Mouse (Mus musculus): ENCODE measurements at regions not wholly inside any gene's neighbourhood (a gene's known extent, or its start where the extent isn't known, plus 50 kb on each side); places are given as distances from the start of the nearest gene placed in this dataset.

GRCm38 (mm10) chr15:38164848-38165247 is 739.5 kb downstream of the 4930447A16Rik start:
- no peak overlapping the region for H3K4me2 ChIP-seq (ENCODE audit: low read depth, low read length)
- no peak overlapping the region for H3K4me3 ChIP-seq (ENCODE audit: low read length)
- no peaks in the 10 kb centered on the region for H3K9me3 ChIP-seq (ENCODE audit: control insufficient read depth, low read length)
- no peak overlapping the region for H3K9ac ChIP-seq (ENCODE audit: low read length)
- no peaks in the 10 kb centered on the region for H3K36me3 ChIP-seq (ENCODE audit: control insufficient read depth, insufficient read depth, low read length)
- H3K27me3 ChIP-seq (ENCODE audit: control insufficient read depth, insufficient read depth, low read depth, low read length), result no peaks in the 10 kb centered on the region
- WGBS, result 81% methylated on average over 1 of the region's 1 CpGs
- peaks cover 2% of the 10 kb centered on the region; the same call in 1 of the 2 replicates for H3K4me1 ChIP-seq (replicated peaks; ENCODE audit: control insufficient read depth, insufficient read depth, low read length)
- H3K27ac ChIP-seq (ENCODE audit: low read length), result no peak overlapping the region
- no peak for ATAC-seq (ENCODE audit: low read depth)

DNA sequence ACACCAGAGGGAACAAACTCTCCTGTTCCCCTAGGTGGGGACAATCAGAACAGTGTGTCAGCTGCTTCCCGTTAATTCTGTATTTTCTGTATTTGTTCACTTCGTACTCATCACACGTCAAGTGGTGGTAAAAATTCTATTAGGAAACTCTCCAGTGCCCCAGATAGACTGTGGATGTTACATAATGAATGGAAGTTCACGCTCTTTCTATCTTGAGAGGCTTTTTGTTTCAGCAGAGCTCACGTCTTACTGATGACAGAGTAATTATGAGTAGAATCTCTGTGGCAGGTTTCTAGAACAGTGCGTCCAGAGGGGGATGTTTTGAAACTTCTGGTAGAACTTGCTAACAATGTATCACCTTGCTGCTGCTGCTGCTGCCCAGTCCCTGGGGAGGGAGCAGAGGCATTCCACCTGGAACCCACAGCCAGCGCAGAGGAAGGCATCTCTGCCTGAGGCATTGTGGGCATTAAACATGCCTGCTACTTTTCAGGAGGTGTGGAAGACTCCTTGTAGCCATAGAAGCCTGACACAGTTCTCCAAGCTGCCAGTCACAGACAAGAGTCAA is 740.6 kb downstream of the 4930447A16Rik start:
- H3K27me3 ChIP-seq (ENCODE audit: control insufficient read depth, insufficient read depth, low read depth, low read length), result no peaks in the 10 kb centered on the region
- WGBS, result 64% methylated on average over 7 of the region's 7 CpGs
- no peak overlapping the region for H3K4me3 ChIP-seq (ENCODE audit: low read length)
- peaks cover 4% of the 10 kb centered on the region; the same call in 1 of the 2 replicates for H3K4me1 ChIP-seq (replicated peaks; ENCODE audit: control insufficient read depth, insufficient read depth, low read length)
- H3K27ac ChIP-seq (ENCODE audit: low read length), result no peak overlapping the region
- H3K36me3 ChIP-seq (ENCODE audit: control insufficient read depth, insufficient read depth, low read length), result no peaks in the 10 kb centered on the region
- H3K9me3 ChIP-seq (ENCODE audit: control insufficient read depth, low read length), result no peaks in the 10 kb centered on the region
- H3K4me2 ChIP-seq (ENCODE audit: low read depth, low read length), result no peak overlapping the region
- H3K9ac ChIP-seq (ENCODE audit: low read length), result no peak overlapping the region
- no peak for ATAC-seq (ENCODE audit: low read depth)

GRCm38 (mm10) chr15:38166476-38166875 is 741.1 kb downstream of the 4930447A16Rik start:
- H3K9me3 ChIP-seq (ENCODE audit: control insufficient read depth, low read length), result no peaks in the 10 kb centered on the region
- H3K36me3 ChIP-seq (ENCODE audit: control insufficient read depth, insufficient read depth, low read length), result no peaks in the 10 kb centered on the region
- peaks cover 4% of the 10 kb centered on the region; the same call in 1 of the 2 replicates for H3K4me1 ChIP-seq (replicated peaks; ENCODE audit: control insufficient read depth, insufficient read depth, low read length)
- H3K9ac ChIP-seq (ENCODE audit: low read length), result no peak overlapping the region
- ATAC-seq (ENCODE audit: low read depth), result no peak
- WGBS, result 96% methylated on average over 5 of the region's 5 CpGs
- H3K27ac ChIP-seq (ENCODE audit: low read length), result no peak overlapping the region
- H3K4me2 ChIP-seq (ENCODE audit: low read depth, low read length), result no peak overlapping the region
- H3K4me3 ChIP-seq (ENCODE audit: low read length), result no peak overlapping the region
- H3K27me3 ChIP-seq (ENCODE audit: control insufficient read depth, insufficient read depth, low read depth, low read length), result no peaks in the 10 kb centered on the region

GRCm38 (mm10) chr15:38167618-38168152 is 742.3 kb downstream of the 4930447A16Rik start:
- Histone ChIP-seq H3K4me2 (ENCODE audit: low read depth, low read length) (no peak overlapping the region), H3K9ac (ENCODE audit: low read length) (no peak overlapping the region), H3K4me1 (replicated peaks; ENCODE audit: control insufficient read depth, insufficient read depth, low read length) (peaks cover 4% of the 10 kb centered on the region; the same call in 1 of the 2 replicates), H3K4me3 (ENCODE audit: low read length) (no peak overlapping the region), H3K36me3 (ENCODE audit: control insufficient read depth, insufficient read depth, low read length) (no peaks in the 10 kb centered on the region), H3K27ac (ENCODE audit: low read length) (no peak overlapping the region), H3K27me3 (ENCODE audit: control insufficient read depth, insufficient read depth, low read depth, low read length) (no peaks in the 10 kb centered on the region), H3K9me3 (ENCODE audit: control insufficient read depth, low read length) (no peaks in the 10 kb centered on the region)
- no peak for ATAC-seq (ENCODE audit: low read depth)
- 66% methylated on average over 7 of the region's 7 CpGs for WGBS

DNA sequence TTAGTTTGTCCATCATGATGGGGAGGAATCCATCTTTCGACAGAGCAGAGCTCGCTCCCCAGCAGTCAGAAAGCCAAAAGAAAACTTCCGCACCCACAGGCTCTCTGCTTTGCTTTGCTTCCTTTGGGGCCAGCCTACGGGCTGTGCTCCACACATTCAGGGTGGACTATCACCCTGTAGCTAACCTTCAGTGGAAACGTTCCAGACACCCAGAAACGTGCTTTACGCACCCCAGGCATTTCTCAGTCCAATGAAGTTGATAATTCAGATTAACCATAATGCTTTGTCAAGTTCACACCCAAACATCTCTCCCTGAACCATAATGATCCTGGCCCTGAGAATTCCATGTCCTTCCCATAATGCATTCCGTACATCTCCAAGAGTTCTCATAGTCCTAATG is 743.8 kb downstream of the 4930447A16Rik start:
- Histone ChIP-seq H3K4me2 (ENCODE audit: low read depth, low read length) (no peak overlapping the region), H3K9me3 (ENCODE audit: control insufficient read depth, low read length) (no peaks in the 10 kb centered on the region), H3K27me3 (ENCODE audit: control insufficient read depth, insufficient read depth, low read depth, low read length) (no peaks in the 10 kb centered on the region), H3K27ac (ENCODE audit: low read length) (no peak overlapping the region), H3K4me3 (ENCODE audit: low read length) (no peak overlapping the region), H3K9ac (ENCODE audit: low read length) (no peak overlapping the region), H3K36me3 (ENCODE audit: control insufficient read depth, insufficient read depth, low read length) (no peaks in the 10 kb centered on the region), H3K4me1 (replicated peaks; ENCODE audit: control insufficient read depth, insufficient read depth, low read length) (peaks cover 4% of the 10 kb centered on the region; the same call in 1 of the 2 replicates)
- 76% methylated on average over 8 of the region's 8 CpGs for WGBS
- ATAC-seq (ENCODE audit: low read depth), result 0 out of 2 replicates have a peak, but pooled peaks have one; percentile 8

Data from lung, embryonic 16.5 days (tissue).